Mouse (Mus musculus) intestine, embryonic 16.5 days (tissue): ENCODE measurements around the gene Pcgf1. TPM values are rescaled to one million over a fixed set of nuclear protein-coding genes. Genes with fewer than 3 reads are reported as not detected.

Experiments
- microRNA counts: library from miRNA; unstranded; fragments of <30 nt; microRNA quantifications from one replicate; lab custom pipeline; 2016
- microRNA-seq: library from miRNA; unstranded; fragments of <30 nt; microRNA quantifications from one replicate; pipeline ENCODE4, GENCODE M21; 2016
- polyA plus RNA-seq: library from polyadenylated mRNA; unstranded; fragments of >200 nt; fragmentation: Nextera tagmentation; extraction: Ambion mirVana; gene quantifications from 2 replicates; pipeline ENCODE4 v1.2.1, GENCODE M21; 2015

Gene Pcgf1
- polyA plus RNA-seq, 1 experiment from 2014 or later, result 29.7 TPM

MicroRNAs within 50 kb of the gene (microRNA counts, 519-probe panel; counts per million panel counts)
- microRNA mmu-miR-3470a+mmu-miR-3470b (lab: Ali Mortazavi, UCI), result 1,672 counts per million, percentile 21 among the panel's probes with 10 or more counts

Small RNAs within 50 kb of the gene (microRNA-seq; reads per million reads assigned to microRNA genes)
- gene Mir3470a, result not detected
- not detected for gene Mir7040

Other genes starting within 250 kb of the Pcgf1 start
- gene Sema4f, start 138.1 kb upstream of the Pcgf1 start, polyA plus RNA-seq, result 1.2 and 1.5 TPM in 2 replicates
- 0.34 and 0.62 TPM in 2 replicates for gene M1ap, start 131.0 kb upstream of the Pcgf1 start, polyA plus RNA-seq
- 9.5 and 9.6 TPM in 2 replicates for gene Dok1, start 44.4 kb upstream of the Pcgf1 start, polyA plus RNA-seq
- gene Loxl3, start 43.7 kb upstream of the Pcgf1 start, polyA plus RNA-seq, result 11.3 and 11.9 TPM in 2 replicates
- gene Aup1, start 23.3 kb upstream of the Pcgf1 start, polyA plus RNA-seq, result 258 and 265 TPM in 2 replicates
- 66.0 and 68.5 TPM in 2 replicates for gene Htra2, start 22.6 kb upstream of the Pcgf1 start, polyA plus RNA-seq
- 24.0 and 28.7 TPM in 2 replicates for gene Dqx1, start 20.0 kb upstream of the Pcgf1 start, polyA plus RNA-seq
- 9.3 and 10.4 TPM in 2 replicates for gene Tlx2, start 7.6 kb upstream of the Pcgf1 start, polyA plus RNA-seq
- 0.58 and 0.62 TPM in 2 replicates for gene Lbx2, start 8.5 kb downstream of the Pcgf1 start, polyA plus RNA-seq
- 1.7 and 3.0 TPM in 2 replicates for gene Ccdc142, start 23.7 kb downstream of the Pcgf1 start, polyA plus RNA-seq
- gene Gm42688, start 23.7 kb downstream of the Pcgf1 start, polyA plus RNA-seq, result 1.7 and 2.0 TPM in 2 replicates
- gene Mrpl53, start 31.2 kb downstream of the Pcgf1 start, polyA plus RNA-seq, result 118 and 134 TPM in 2 replicates
- gene Mogs, start 37.6 kb downstream of the Pcgf1 start, polyA plus RNA-seq, result 8.8 and 9.4 TPM in 2 replicates
- 94.4 and 95.5 TPM in 2 replicates for gene Wbp1, start 43.7 kb downstream of the Pcgf1 start, polyA plus RNA-seq
- gene Ino80b, start 47.6 kb downstream of the Pcgf1 start, polyA plus RNA-seq, result 8.2 and 8.8 TPM in 2 replicates
- gene Rtkn, start 57.6 kb downstream of the Pcgf1 start, polyA plus RNA-seq, result 24.4 and 26.1 TPM in 2 replicates
- 2.9 and 4.6 TPM in 2 replicates for gene Wdr54, start 78.5 kb downstream of the Pcgf1 start, polyA plus RNA-seq
- 1.9 and 2.4 TPM in 2 replicates for gene 1700003E16Rik, start 78.5 kb downstream of the Pcgf1 start, polyA plus RNA-seq
- 73.5 and 84.5 TPM in 2 replicates for gene Dctn1, start 88.1 kb downstream of the Pcgf1 start, polyA plus RNA-seq
- gene Slc4a5, start 142.0 kb downstream of the Pcgf1 start, polyA plus RNA-seq, result 0.56 and 1.2 TPM in 2 replicates
- 36.4 and 43.5 TPM in 2 replicates for gene Mthfd2, start 248.0 kb downstream of the Pcgf1 start, polyA plus RNA-seq
- 50.8 and 52.8 TPM in 2 replicates for gene Mob1a, start 248.1 kb downstream of the Pcgf1 start, polyA plus RNA-seq